Comparison of ENCODE assay signal across 10 mouse cellular contexts in genomic region chr4:123012501-123012900, GRCm38 (mm10). TPM values are rescaled to one million over a fixed set of nuclear protein-coding genes. Genes with fewer than 3 reads are reported as not detected.
DNase-seq lines count a peak whose midpoint lies in the region; ATAC-seq lines count a peak whose summit lies in the region.
"Not testable (repeated sequence)": the region's sequence is repeated elsewhere in the genome, so short reads cannot be mapped to it uniquely, and the experiment has no call there.
"Had no signal": no experiment of that assay in that cellular context is flagged by ENCODE, and none has a peak within 500 bp of the region (broad histone marks: within the 10 kb centered on the region; RNA-seq: fewer than 3 reads in every experiment).

No protein-coding gene starts in this region.

- not testable (repeated sequence) for ATAC-seq in forebrain, embryonic 13.5 days; hindbrain, embryonic 15.5 days (ENCODE audit: low FRiP score, low read depth); midbrain, embryonic 11.5 days (ENCODE audit: low FRiP score); midbrain, embryonic 16.5 days; neural tube, embryonic 14.5 days (ENCODE audit: low read depth)

- peak overlapping the region; percentile 41; the same call in 1 of the 2 replicates for H3K4me2 ChIP-seq in forebrain, embryonic 13.5 days
- peak overlapping the region; percentile 49; the same call in 1 of the 2 replicates for H3K4me2 ChIP-seq in hindbrain, embryonic 15.5 days
- H3K4me2 ChIP-seq in midbrain, embryonic 11.5 days; midbrain, embryonic 16.5 days (ENCODE audit: low read length); neural tube, embryonic 14.5 days (ENCODE audit: low read depth, low read length): not testable (repeated sequence)

- peak; percentile 61 for DNase-seq in ZHBTc4 (ENCODE audit: low read depth, low spot score)
- DNase-seq in hindbrain, embryonic 10.5 days (ENCODE audit: low spot score); midbrain, embryonic 11.5 days (ENCODE audit: low spot score, missing footprints): not testable (repeated sequence)

- 0 out of 2 replicates have a peak overlapping the region, but pooled peaks have one; percentile 10 for H3K9ac ChIP-seq in forebrain, embryonic 13.5 days
- H3K9ac ChIP-seq in hindbrain, embryonic 15.5 days; midbrain, embryonic 11.5 days (ENCODE audit: low read length); neural tube, embryonic 14.5 days (replicated peaks; ENCODE audit: low read depth, low read length): not testable (repeated sequence)
- peak overlapping the region; percentile 59; the same call in 1 of the 2 replicates for H3K9ac ChIP-seq in midbrain, embryonic 16.5 days (ENCODE audit: low read depth, low read length)

- not testable (repeated sequence) for H3K27me3 ChIP-seq in forebrain, embryonic 13.5 days; hindbrain, embryonic 10.5 days (ENCODE audit: insufficient read depth, poor library complexity, severe bottlenecking); hindbrain, embryonic 15.5 days; midbrain, embryonic 11.5 days (ENCODE audit: control insufficient read depth, insufficient read depth, low read length); midbrain, embryonic 16.5 days (ENCODE audit: control insufficient read depth, insufficient read depth, low read depth, low read length); neural tube, embryonic 14.5 days (ENCODE audit: control insufficient read depth, insufficient read depth, low read length)

- H3K4me1 ChIP-seq in forebrain, embryonic 13.5 days: peaks cover 43% of the 10 kb centered on the region
- H3K4me1 ChIP-seq in hindbrain, embryonic 10.5 days (replicated peaks): peaks cover 45% of the 10 kb centered on the region
- peaks cover 43% of the 10 kb centered on the region for H3K4me1 ChIP-seq in hindbrain, embryonic 15.5 days (replicated peaks)
- H3K4me1 ChIP-seq in midbrain, embryonic 11.5 days (ENCODE audit: control insufficient read depth, insufficient read depth, low read length): peaks cover 39% of the 10 kb centered on the region
- peaks cover 36% of the 10 kb centered on the region for H3K4me1 ChIP-seq in midbrain, embryonic 16.5 days (ENCODE audit: control insufficient read depth, insufficient read depth, low read length)
- peaks cover 28% of the 10 kb centered on the region for H3K4me1 ChIP-seq in neural tube, embryonic 14.5 days (ENCODE audit: control insufficient read depth, insufficient read depth, low read length)

- not testable (repeated sequence) for H3K36me3 ChIP-seq in forebrain, embryonic 13.5 days (ENCODE audit: poor library complexity, severe bottlenecking); hindbrain, embryonic 10.5 days; hindbrain, embryonic 15.5 days; midbrain, embryonic 11.5 days (ENCODE audit: control insufficient read depth, insufficient read depth, low read length); midbrain, embryonic 16.5 days (ENCODE audit: control insufficient read depth, insufficient read depth, low read length); neural tube, embryonic 14.5 days (ENCODE audit: control insufficient read depth, insufficient read depth, low read length)

- H3K4me3 ChIP-seq in forebrain, embryonic 13.5 days; hindbrain, embryonic 10.5 days; hindbrain, embryonic 15.5 days; midbrain, embryonic 11.5 days (ENCODE audit: low read depth, low read length); midbrain, embryonic 16.5 days (ENCODE audit: low read depth, low read length); neural tube, embryonic 14.5 days (ENCODE audit: low read depth, low read length): not testable (repeated sequence)

- WGBS in forebrain, embryonic 13.5 days: 93% methylated on average over 4 of the region's 4 CpGs
- 86% methylated on average over 4 of the region's 4 CpGs for WGBS in hindbrain, embryonic 10.5 days
- WGBS in hindbrain, embryonic 15.5 days: 88% methylated on average over 4 of the region's 4 CpGs
- 89% methylated on average over 4 of the region's 4 CpGs for WGBS in midbrain, embryonic 11.5 days
- 82% methylated on average over 4 of the region's 4 CpGs for WGBS in midbrain, embryonic 16.5 days
- 82% methylated on average over 4 of the region's 4 CpGs for WGBS in neural tube, embryonic 14.5 days

- not testable (repeated sequence) for H3K9me3 ChIP-seq in forebrain, embryonic 13.5 days (replicated peaks); hindbrain, embryonic 10.5 days; hindbrain, embryonic 15.5 days; midbrain, embryonic 11.5 days (ENCODE audit: control insufficient read depth, low read length); midbrain, embryonic 16.5 days (replicated peaks; ENCODE audit: control insufficient read depth, low read length, poor library complexity, severe bottlenecking); neural tube, embryonic 14.5 days (ENCODE audit: control insufficient read depth, low read length)

- H3K27ac ChIP-seq in forebrain, embryonic 13.5 days: peak overlapping the region; percentile 95
- peak overlapping the region; percentile 94 for H3K27ac ChIP-seq in hindbrain, embryonic 10.5 days
- H3K27ac ChIP-seq in hindbrain, embryonic 15.5 days (replicated peaks): peak overlapping the region; percentile 96
- peak overlapping the region; percentile 95 for H3K27ac ChIP-seq in midbrain, embryonic 11.5 days (ENCODE audit: low read depth, low read length)
- H3K27ac ChIP-seq in midbrain, embryonic 16.5 days (ENCODE audit: low read length): peak overlapping the region; percentile 99
- H3K27ac ChIP-seq in neural tube, embryonic 14.5 days (ENCODE audit: low read depth, low read length): peak overlapping the region; percentile 90

RNA-seq across cellular contexts. Expression of gene Trit1, which starts 3.9 kb away (rescaled TPM):
- 26.0 and 31.9 TPM in 2 replicates for polyA plus RNA-seq in forebrain, embryonic 13.5 days (2015; fragmentation: Nextera tagmentation; extraction: Ambion mirVana)
- polyA plus RNA-seq in hindbrain, embryonic 10.5 days (2016; fragmentation: Nextera tagmentation; extraction: Ambion mirVana): 22.7 and 25.0 TPM in 2 replicates
- polyA plus RNA-seq in hindbrain, embryonic 15.5 days (2015; fragmentation: Nextera tagmentation; extraction: Ambion mirVana): 21.6 and 21.7 TPM in 2 replicates
- polyA plus RNA-seq in midbrain, embryonic 11.5 days (2014; fragmentation: Nextera tagmentation; extraction: Ambion mirVana): 26.8 and 29.0 TPM in 2 replicates
- polyA plus RNA-seq in midbrain, embryonic 16.5 days (2015; fragmentation: Nextera tagmentation; extraction: Ambion mirVana): 25.3 and 25.9 TPM in 2 replicates
- 25.2 and 27.8 TPM in 2 replicates for polyA plus RNA-seq in neural tube, embryonic 14.5 days (2014; fragmentation: Nextera tagmentation; extraction: Ambion mirVana)

RNA-seq across cellular contexts. Expression of gene Mycl, which starts 17.0 kb away (rescaled TPM):
- polyA plus RNA-seq in forebrain, embryonic 13.5 days (2015; fragmentation: Nextera tagmentation; extraction: Ambion mirVana): 59.3 and 63.3 TPM in 2 replicates
- polyA plus RNA-seq in hindbrain, embryonic 10.5 days (2016; fragmentation: Nextera tagmentation; extraction: Ambion mirVana): 74.1 and 82.3 TPM in 2 replicates
- 63.0 and 66.3 TPM in 2 replicates for polyA plus RNA-seq in hindbrain, embryonic 15.5 days (2015; fragmentation: Nextera tagmentation; extraction: Ambion mirVana)
- polyA plus RNA-seq in midbrain, embryonic 11.5 days (2014; fragmentation: Nextera tagmentation; extraction: Ambion mirVana): 106 and 108 TPM in 2 replicates
- polyA plus RNA-seq in midbrain, embryonic 16.5 days (2015; fragmentation: Nextera tagmentation; extraction: Ambion mirVana): 58.9 and 68.8 TPM in 2 replicates
- 60.9 and 70.8 TPM in 2 replicates for polyA plus RNA-seq in neural tube, embryonic 14.5 days (2014; fragmentation: Nextera tagmentation; extraction: Ambion mirVana)
- polyA plus RNA-seq: activated CD4-positive, CD25-positive, alpha-beta regulatory T cell, adult 4 months had no signal

RNA-seq across cellular contexts. Expression of gene Mfsd2a, which starts 51.5 kb away (rescaled TPM):
- polyA plus RNA-seq in forebrain, embryonic 13.5 days (2015; fragmentation: Nextera tagmentation; extraction: Ambion mirVana): 26.7 and 28.2 TPM in 2 replicates
- 26.8 and 28.9 TPM in 2 replicates for polyA plus RNA-seq in hindbrain, embryonic 10.5 days (2016; fragmentation: Nextera tagmentation; extraction: Ambion mirVana)
- 28.8 and 32.3 TPM in 2 replicates for polyA plus RNA-seq in hindbrain, embryonic 15.5 days (2015; fragmentation: Nextera tagmentation; extraction: Ambion mirVana)
- polyA plus RNA-seq in midbrain, embryonic 11.5 days (2014; fragmentation: Nextera tagmentation; extraction: Ambion mirVana): 22.8 and 27.2 TPM in 2 replicates
- 32.3 and 33.5 TPM in 2 replicates for polyA plus RNA-seq in midbrain, embryonic 16.5 days (2015; fragmentation: Nextera tagmentation; extraction: Ambion mirVana)
- polyA plus RNA-seq in neural tube, embryonic 14.5 days (2014; fragmentation: Nextera tagmentation; extraction: Ambion mirVana): 25.5 and 27.8 TPM in 2 replicates
- polyA plus RNA-seq: erythroblast, embryonic 14.5 days; liver, postnatal 0 days had no signal
